Mouse (Mus musculus): Measurements from ENCODE around the gene Gtf2i.

- no peak for TF ChIP-seq CTCF (IDR thresholded peaks at IDR 0.05; ENCODE audit: extremely low read depth, insufficient read depth, insufficient read length, insufficient replicate concordance)
- TF ChIP-seq POLR2A (IDR thresholded peaks at IDR 0.05; ENCODE audit: low read depth, low read length): no peak
These were observed 83.2 kb downstream of the Gtf2i start for GRCm38 (mm10) chr5:134231376-134231775.
